Mouse (Mus musculus) midbrain, embryonic 13.5 days (tissue): ENCODE measurements around the gene Sycp2l. TPM values are rescaled to one million over a fixed set of nuclear protein-coding genes. Genes with fewer than 3 reads are reported as not detected.

Experiments used
- ATAC-seq: fragments of 200-750 bp; cut with Nextera tagmentation; 2 replicates; pipeline ENCODE4 v1.8.0; 2017; ENCODE audit warnings: mild to moderate bottlenecking, moderate TSS enrichment, moderate library complexity
- H3K27ac ChIP-seq: fragments of 300-500 bp; sonication (generic); 2 replicates; pipeline ENCODE4 v1.5.1; 2015; ENCODE audit warnings: inconsistent platforms, mild to moderate bottlenecking, moderate library complexity
- H3K27me3 ChIP-seq: fragments of 300-500 bp; sonication (generic); 2 replicates; pipeline ENCODE4 v1.6.1; 2015; ENCODE audit warnings: mild to moderate bottlenecking, inconsistent platforms
- H3K36me3 ChIP-seq: fragments of 300-500 bp; sonication (generic); 2 replicates; pipeline ENCODE4 v1.6.1; 2015; ENCODE audit warnings: mild to moderate bottlenecking, inconsistent platforms
- H3K4me1 ChIP-seq: fragments of 300-500 bp; sonication (generic); replicated peaks from 2 replicates; pipeline ENCODE4 v1.6.1; 2015; ENCODE audit warnings: inconsistent platforms
- H3K4me2 ChIP-seq: fragments of 300-500 bp; sonication (generic); replicated peaks from 2 replicates; pipeline ENCODE4 v1.6.1; 2015; ENCODE audit warnings: moderate library complexity, mild to moderate bottlenecking, inconsistent platforms
- H3K4me3 ChIP-seq: fragments of 300-500 bp; sonication (generic); replicated peaks from 2 replicates; pipeline ENCODE4 v1.5.1; 2015; ENCODE audit warnings: mild to moderate bottlenecking, inconsistent platforms
- H3K9ac ChIP-seq: fragments of 300-500 bp; sonication (generic); replicated peaks from 2 replicates; pipeline ENCODE4 v1.6.1; 2015; ENCODE audit warnings: mild to moderate bottlenecking, inconsistent platforms
- H3K9me3 ChIP-seq: fragments of 300-500 bp; sonication (generic); 2 replicates; pipeline ENCODE4 v1.6.1; 2016; ENCODE audit warnings: mild to moderate bottlenecking, inconsistent platforms
- WGBS: fragments of 180-500 bp; shearing (Covaris S2); methylation state at CpG from one replicate; pipeline ENCODE4 v1.1.7; 2015; 5-methylcytosine and 5-hydroxymethylcytosine counted together
- polyA plus RNA-seq: library from polyadenylated mRNA; unstranded; fragments of >200 nt; fragmentation: Nextera tagmentation; extraction: Ambion mirVana; gene quantifications from 2 replicates; pipeline ENCODE4 v1.2.1, GENCODE M21; 2015

Gene Sycp2l
- polyA plus RNA-seq, 1 experiment from 2014 or later, result not detected

DNA sequence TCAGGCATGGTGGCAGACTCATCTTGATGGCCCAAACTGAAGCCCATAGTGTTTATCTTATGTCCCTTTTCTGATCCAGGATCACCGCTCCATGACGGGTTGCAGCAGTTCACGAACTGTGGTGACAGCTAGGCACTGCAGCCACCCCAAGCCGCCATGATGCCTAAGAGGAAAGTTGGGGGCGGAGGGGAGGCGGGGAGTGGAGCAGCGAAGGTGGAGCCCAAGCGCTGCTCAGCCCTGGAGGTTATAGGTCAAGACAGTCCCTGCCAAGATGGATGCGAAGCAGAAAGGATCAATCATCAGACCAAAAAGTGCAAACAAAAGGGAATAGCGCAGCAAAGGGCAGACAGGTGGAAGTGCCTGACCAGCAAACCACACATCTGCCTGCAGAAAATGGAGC lies 22.8 kb upstream of the Sycp2l start:
- Histone ChIP-seq H3K4me2 (no peak overlapping the region), H3K36me3 (no peaks in the 10 kb centered on the region), H3K27ac (no peak overlapping the region), H3K27me3 (no peaks in the 10 kb centered on the region), H3K4me1 (no peaks in the 10 kb centered on the region), H3K4me3 (no peak overlapping the region), H3K9me3 (no peaks in the 10 kb centered on the region), H3K9ac (no peak overlapping the region)
- ATAC-seq, result no peak
- WGBS, result 44% methylated on average over 10 of the region's 10 CpGs

DNA sequence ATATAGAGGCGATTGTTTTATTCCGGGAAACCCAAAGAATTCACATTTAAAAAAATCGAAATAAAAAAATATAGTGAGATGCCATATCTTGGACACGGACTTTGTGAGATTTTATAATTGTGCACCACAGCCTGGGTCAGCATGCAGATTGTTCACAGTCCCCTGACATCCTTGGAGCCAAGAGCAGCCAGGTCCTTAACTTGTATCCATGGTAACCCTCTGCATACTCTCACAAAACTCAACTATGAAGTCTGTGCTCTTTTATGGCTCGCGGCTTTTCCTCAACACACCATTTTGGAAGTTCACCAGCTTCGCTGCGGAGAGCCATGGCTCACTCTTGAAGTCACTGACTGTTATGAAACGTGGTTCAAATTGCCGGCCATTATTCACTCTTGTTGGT lies 19.9 kb upstream of the Sycp2l start:
- Histone ChIP-seq H3K4me1 (no peaks in the 10 kb centered on the region), H3K27me3 (no peaks in the 10 kb centered on the region), H3K9ac (no peak overlapping the region), H3K4me3 (no peak overlapping the region), H3K9me3 (no peaks in the 10 kb centered on the region), H3K4me2 (no peak overlapping the region), H3K36me3 (no peaks in the 10 kb centered on the region), H3K27ac (no peak overlapping the region)
- WGBS, result 79% methylated on average over 10 of the region's 10 CpGs
- no peak for ATAC-seq

DNA sequence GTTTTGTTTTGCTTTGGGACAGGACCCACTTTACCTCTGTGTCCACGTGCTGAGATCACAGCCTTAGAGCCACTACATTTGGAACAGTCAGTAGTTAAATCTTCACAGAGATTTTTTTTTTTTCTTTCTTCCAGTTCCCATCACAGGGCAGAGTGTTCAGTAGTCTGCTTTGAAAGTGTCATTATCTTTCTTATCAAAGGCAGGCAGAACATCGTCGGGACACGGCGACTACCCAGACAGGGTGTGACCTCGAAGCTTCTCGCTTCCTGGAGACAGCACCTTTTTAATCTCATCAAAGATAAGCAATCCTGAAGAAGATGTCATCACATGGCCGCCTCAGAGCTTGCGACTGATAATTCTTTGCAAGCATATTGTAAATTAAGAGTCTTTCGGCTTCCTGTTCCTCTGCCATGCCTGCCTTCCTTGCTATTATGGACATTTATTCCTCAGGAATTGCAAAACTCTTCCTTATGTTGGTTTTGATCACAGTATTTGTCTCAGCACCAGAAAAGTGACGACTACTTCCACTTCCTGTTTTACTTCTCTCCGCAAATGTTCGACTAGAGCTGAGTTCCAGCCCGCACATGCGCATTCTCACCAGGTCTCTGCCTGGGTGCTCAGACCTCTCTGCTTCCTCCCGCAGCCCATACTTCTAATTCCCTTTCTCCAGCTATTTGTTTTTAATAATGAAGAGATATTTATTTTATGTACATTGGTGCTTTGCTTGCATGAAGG lies 16.6 kb upstream of the Sycp2l start:
- no peaks in the 10 kb centered on the region for H3K9me3 ChIP-seq
- no peak for ATAC-seq
- no peak overlapping the region for H3K4me2 ChIP-seq
- H3K4me3 ChIP-seq, result no peak overlapping the region
- H3K27me3 ChIP-seq, result no peaks in the 10 kb centered on the region
- H3K4me1 ChIP-seq, result no peaks in the 10 kb centered on the region
- WGBS, result 86% methylated on average over 16 of the region's 16 CpGs
- no peaks in the 10 kb centered on the region for H3K36me3 ChIP-seq
- H3K9ac ChIP-seq, result no peak overlapping the region
- no peak overlapping the region for H3K27ac ChIP-seq

DNA sequence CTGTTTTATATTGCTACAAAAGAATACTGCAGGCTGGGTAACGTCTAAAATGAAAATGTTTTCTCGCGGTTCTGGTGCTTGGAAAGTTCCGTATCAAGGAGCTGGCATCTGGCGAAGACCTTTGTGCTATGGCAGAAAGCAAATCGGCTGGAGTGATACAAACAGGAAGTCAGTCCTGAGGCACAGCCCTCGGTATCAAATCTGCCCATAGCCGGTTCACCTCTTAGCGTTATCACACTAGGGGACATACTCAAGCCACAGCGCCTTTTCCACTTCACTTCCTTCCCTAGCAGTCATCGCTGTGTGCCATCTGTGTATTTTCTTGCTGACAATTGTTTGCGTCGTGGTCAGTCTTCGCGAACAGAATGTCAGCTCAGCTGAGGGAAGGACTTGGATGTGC lies 15.8 kb upstream of the Sycp2l start:
- Histone ChIP-seq H3K4me3 (no peak overlapping the region), H3K4me2 (no peak overlapping the region), H3K9me3 (no peaks in the 10 kb centered on the region), H3K9ac (no peak overlapping the region), H3K36me3 (no peaks in the 10 kb centered on the region), H3K27me3 (no peaks in the 10 kb centered on the region), H3K4me1 (no peaks in the 10 kb centered on the region), H3K27ac (no peak overlapping the region)
- WGBS, result 90% methylated on average over 15 of the region's 15 CpGs
- ATAC-seq, result no peak

DNA sequence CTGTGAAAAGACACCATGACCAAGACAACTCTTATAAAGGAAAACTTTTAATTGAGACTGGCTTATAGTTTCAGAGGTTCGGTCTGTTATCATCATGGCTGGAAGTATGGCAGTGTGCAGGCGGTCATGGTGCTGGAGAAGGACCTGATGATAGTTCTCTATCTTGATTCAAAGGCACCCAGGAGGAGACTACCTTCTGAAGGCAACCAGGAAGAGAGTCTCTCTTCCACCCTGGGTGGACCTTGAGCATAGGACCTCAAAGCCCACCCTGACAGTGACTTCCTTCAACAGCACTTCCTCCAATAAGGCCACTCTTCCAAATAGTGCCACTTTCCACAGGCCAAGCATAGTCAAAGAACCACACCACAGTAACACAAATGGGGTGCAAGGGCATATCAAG lies 14.1 kb upstream of the Sycp2l start:
- no peak overlapping the region for H3K9ac ChIP-seq
- H3K4me1 ChIP-seq, result no peaks in the 10 kb centered on the region
- H3K4me3 ChIP-seq, result no peak overlapping the region
- no peaks in the 10 kb centered on the region for H3K27me3 ChIP-seq
- no peak overlapping the region for H3K4me2 ChIP-seq
- WGBS, result 92% methylated on average over 2 of the region's 2 CpGs
- no peaks in the 10 kb centered on the region for H3K9me3 ChIP-seq
- no peaks in the 10 kb centered on the region for H3K36me3 ChIP-seq
- H3K27ac ChIP-seq, result no peak overlapping the region
- ATAC-seq, result no peak

DNA sequence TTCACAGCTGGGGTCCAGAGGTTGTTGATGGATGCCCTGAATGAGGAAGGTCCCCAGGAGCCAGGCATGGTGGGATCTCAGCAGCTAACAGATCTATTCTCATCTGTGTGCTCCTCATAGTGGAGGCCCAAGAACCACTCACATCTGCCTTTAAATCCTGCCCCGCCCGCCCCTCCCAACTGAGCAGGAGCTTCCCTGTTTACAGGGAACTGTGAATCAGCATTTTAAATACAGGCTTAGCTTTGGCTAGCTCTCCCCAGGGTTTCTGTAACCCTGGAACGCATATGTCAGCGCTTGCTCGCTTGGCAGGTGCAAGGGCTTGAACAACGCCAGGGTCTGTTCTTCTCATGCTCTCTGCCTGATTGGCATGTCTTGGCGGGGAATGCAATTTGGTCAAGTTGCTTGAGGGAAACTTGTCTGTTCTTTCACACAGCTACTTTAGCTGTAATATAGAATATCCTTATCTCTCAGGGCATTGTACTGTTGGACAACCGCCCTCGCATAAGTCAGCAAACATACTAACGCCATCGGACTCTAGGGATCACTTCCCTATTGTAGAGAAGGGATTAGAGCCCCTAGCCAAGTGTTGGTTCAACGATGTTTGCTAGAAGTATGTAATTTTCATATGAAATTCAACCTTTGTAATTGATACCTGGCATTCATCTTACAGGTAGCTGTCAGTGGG lies 10.1 kb upstream of the Sycp2l start:
- Histone ChIP-seq H3K27ac (no peak overlapping the region), H3K4me3 (no peak overlapping the region), H3K9ac (no peak overlapping the region), H3K36me3 (no peaks in the 10 kb centered on the region), H3K4me1 (no peaks in the 10 kb centered on the region), H3K27me3 (no peaks in the 10 kb centered on the region), H3K9me3 (no peaks in the 10 kb centered on the region), H3K4me2 (no peak overlapping the region)
- 69% methylated on average over 12 of the region's 12 CpGs for WGBS
- ATAC-seq, result no peak

DNA sequence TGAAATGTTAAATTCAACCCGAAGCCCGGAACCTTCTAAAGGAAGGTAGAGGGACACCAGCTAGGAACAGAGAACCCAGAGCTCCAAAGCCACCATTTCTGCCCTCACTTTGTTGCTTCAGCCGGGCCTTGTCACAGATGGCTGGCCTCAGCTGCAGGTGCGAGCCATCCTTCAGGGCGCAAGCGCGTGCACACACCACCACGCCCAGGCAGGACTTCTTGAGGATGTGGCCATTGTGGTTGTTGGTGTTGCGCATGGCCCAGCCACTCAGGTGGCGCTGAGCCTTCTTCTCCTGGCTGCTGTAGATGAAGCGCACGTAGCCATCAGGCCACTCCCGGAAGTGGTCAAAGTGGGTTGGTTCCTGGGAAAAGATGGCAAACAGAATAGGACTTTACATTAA lies 8.6 kb upstream of the Sycp2l start:
- Histone ChIP-seq H3K9ac (no peak overlapping the region), H3K9me3 (no peaks in the 10 kb centered on the region), H3K4me1 (no peaks in the 10 kb centered on the region), H3K27ac (no peak overlapping the region), H3K36me3 (no peaks in the 10 kb centered on the region), H3K4me3 (no peak overlapping the region), H3K27me3 (no peaks in the 10 kb centered on the region), H3K4me2 (no peak overlapping the region)
- no peak for ATAC-seq
- 97% methylated on average over 13 of the region's 13 CpGs for WGBS

DNA sequence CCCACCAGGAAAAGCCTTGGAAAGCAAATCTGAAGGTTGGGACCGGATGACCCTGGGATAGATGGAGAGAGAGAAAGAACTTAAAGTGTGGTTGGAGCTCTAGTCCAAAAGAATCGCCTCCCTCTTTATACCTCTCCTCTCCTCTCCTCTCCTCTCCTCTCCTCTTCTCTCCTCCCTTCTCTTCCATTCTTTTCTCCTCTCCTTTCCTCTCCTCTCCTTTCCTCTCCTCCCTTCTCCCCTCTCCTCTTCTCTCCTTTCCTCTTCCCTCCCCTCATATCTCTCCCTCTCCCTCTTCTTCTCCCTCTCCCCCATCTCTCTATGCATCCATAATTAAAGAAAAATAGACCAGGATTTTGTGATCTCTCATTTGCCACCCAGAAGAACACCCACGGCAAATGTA lies 3.2 kb upstream of the Sycp2l start, which contains the start of gene Gcm2:
Gene Gcm2 (minus strand): TSS at position 101 of the 400 bp plus-strand sequence.
- WGBS, result 68% methylated on average over 3 of the region's 3 CpGs
- H3K4me3 ChIP-seq, result no peak within 1 kb of the TSS
- H3K9me3 ChIP-seq, result no peaks in the 10 kb centered on the region
- ATAC-seq, result no peak
- H3K27me3 ChIP-seq, result peaks cover 12% of the 10 kb centered on the region
- no peaks in the 10 kb centered on the region for H3K36me3 ChIP-seq
- 0 out of 2 replicates have a peak, but pooled peaks cover 6% of the 10 kb centered on the region for H3K4me1 ChIP-seq
- H3K9ac ChIP-seq, result no peak within 1 kb of the TSS
- H3K4me2 ChIP-seq, result no peak within 1 kb of the TSS
- no peak within 1 kb of the TSS for H3K27ac ChIP-seq

DNA sequence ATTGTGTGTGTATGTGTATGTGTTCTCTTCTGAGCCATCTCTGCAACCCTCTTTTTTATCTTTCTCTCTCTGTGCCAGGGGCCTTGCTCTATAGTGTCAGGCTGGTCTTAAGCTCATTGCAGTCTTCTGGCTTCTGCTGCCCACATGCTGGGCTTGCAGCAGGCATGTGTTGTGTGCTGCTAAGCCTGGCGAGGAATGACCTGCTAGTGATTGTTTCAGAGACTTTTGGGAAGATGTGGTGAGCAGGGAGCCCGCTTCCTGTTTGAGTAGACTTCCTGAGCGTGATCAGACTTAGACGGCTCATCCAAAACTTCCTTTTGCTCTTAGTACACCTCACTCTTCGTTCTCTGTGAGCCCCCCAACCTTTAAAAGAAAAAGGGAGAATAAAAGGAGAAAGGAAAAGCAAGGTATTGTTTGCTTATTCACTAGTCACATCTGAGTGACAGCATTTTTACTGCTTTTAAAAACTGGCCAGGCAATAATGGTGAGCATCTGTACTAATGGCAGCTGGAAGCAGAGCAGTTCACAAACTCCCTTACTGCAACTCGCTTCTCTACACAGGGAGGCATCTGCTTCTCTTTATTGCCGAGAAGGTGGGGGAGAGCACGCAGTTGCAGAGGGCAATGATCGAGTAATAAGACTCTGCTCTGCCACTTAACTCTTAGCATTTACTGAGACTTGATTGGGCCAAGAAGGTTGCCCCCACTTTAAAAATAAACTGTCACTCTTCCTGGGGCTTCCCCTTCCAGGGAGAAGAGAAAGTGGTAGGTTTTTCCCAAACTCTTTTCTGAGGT lies 5.2 kb downstream of the Sycp2l start:
- no peak overlapping the region for H3K4me3 ChIP-seq
- H3K9me3 ChIP-seq, result no peaks in the 10 kb centered on the region
- no peak overlapping the region for H3K9ac ChIP-seq
- no peaks in the 10 kb centered on the region for H3K36me3 ChIP-seq
- H3K4me2 ChIP-seq, result no peak overlapping the region
- 0 out of 2 replicates have a peak, but pooled peaks cover 1% of the 10 kb centered on the region for H3K4me1 ChIP-seq
- WGBS, result 48% methylated on average over 9 of the region's 9 CpGs
- no peak overlapping the region for H3K27ac ChIP-seq
- peaks cover 4% of the 10 kb centered on the region for H3K27me3 ChIP-seq
- ATAC-seq, result no peak

DNA sequence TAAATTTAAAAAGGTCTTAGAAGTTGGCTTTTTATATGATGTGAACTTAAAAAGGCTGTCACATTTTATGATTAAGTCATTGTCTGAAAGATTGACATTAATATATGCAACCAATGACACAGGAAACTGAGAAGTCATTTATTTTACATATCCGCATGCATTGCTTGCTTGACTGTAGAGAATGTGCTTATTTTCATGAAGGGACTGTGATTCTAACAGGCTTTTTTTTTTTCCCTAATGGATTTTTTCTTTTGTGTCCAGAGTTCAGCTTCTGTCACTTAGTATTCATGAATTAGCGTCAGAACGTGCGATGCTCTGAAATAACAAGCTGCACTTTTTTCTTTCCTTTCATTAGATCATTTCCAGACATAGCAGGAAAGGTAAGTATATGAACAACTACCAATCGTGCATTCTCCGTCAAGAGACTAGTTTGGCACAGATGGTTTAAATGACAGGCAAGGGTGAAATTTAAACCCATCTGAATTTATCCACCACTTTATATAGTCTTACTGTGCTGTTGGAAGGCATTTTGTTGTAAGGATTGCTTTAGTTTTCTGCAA lies 9.6 kb downstream of the Sycp2l start:
- no peak overlapping the region for H3K9ac ChIP-seq
- ATAC-seq, result no peak
- H3K27me3 ChIP-seq, result no peaks in the 10 kb centered on the region
- H3K27ac ChIP-seq, result no peak overlapping the region
- no peak overlapping the region for H3K4me2 ChIP-seq
- no peaks in the 10 kb centered on the region for H3K9me3 ChIP-seq
- H3K36me3 ChIP-seq, result no peaks in the 10 kb centered on the region
- 60% methylated on average over 6 of the region's 6 CpGs for WGBS
- H3K4me3 ChIP-seq, result no peak overlapping the region
- no peaks in the 10 kb centered on the region for H3K4me1 ChIP-seq

DNA sequence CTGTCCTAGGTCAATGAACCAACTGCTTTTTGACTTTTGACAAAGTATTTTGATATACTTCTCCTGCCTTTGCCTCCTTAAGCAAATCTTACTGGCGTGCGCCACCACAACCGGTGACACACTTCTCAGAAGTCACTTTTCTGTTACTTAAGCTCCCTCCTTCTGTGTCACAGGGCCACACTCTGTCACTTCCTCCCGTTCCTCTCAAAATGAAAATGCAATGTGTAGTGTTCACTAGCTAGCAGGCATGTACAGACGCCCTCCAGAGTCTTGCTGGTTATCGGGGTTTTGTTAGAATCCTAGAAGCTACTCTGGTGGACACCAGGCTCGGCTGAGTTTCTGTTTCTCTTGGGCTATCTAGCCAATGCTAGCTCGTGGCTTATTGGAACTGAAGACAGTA lies 14.2 kb downstream of the Sycp2l start:
- Histone ChIP-seq H3K27me3 (no peaks in the 10 kb centered on the region), H3K9me3 (no peaks in the 10 kb centered on the region), H3K36me3 (no peaks in the 10 kb centered on the region), H3K4me2 (no peak overlapping the region), H3K4me1 (no peaks in the 10 kb centered on the region), H3K4me3 (no peak overlapping the region), H3K9ac (no peak overlapping the region), H3K27ac (no peak overlapping the region)
- no peak for ATAC-seq
- WGBS, result 94% methylated on average over 8 of the region's 8 CpGs

DNA sequence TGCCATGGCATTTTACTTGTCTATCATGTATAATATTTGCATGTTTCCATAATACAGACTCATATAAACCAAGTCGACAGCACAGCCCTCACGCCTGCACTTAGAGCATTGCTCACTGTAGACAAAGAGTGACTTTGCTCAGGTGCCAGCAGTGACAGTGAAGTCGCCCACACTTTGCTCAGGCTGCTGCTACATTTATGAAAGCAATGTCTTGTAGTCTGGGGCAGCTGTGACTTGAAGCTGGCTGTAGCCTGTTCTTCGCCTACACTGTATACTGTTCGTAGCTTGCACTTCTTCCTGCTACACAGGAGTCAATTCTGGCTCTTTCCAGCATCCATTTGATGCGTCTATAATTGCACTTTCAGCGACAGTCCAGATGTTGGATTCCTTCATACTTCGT lies 15.0 kb downstream of the Sycp2l start:
- H3K36me3 ChIP-seq, result no peaks in the 10 kb centered on the region
- 87% methylated on average over 8 of the region's 8 CpGs for WGBS
- H3K9me3 ChIP-seq, result no peaks in the 10 kb centered on the region
- no peak overlapping the region for H3K4me2 ChIP-seq
- H3K27ac ChIP-seq, result no peak overlapping the region
- no peak overlapping the region for H3K9ac ChIP-seq
- no peaks in the 10 kb centered on the region for H3K27me3 ChIP-seq
- no peak for ATAC-seq
- no peaks in the 10 kb centered on the region for H3K4me1 ChIP-seq
- H3K4me3 ChIP-seq, result no peak overlapping the region
